Comparison of ENCODE assay signal across 16 mouse cellular contexts in the genomic region with DNA sequence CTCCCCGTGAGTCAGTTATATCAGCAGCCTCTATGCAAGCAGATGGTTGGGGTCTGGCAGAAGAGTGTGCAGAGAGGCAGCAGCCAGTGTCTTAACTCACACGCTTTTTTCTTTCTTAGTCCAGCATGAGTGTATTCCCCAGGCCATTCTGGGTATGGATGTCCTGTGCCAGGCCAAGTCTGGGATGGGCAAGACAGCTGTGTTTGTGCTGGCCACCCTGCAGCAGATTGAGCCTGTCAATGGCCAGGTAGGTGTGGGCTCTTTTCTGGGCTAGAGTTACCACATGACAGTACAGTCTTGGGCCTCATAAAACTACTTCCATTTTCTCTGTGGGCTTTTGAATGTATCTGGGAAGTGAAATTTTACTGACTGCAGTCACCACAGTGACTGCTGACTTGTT.
"Had no signal": no experiment of that assay in that cellular context is flagged by ENCODE, and none has a peak within 500 bp of the region (broad histone marks: within the 10 kb centered on the region; RNA-seq: fewer than 3 reads in every experiment).

No protein-coding gene starts in this region.

- H3K4me3 ChIP-seq: liver, embryonic 12.5 days; lung, embryonic 15.5 days; midbrain, embryonic 10.5 days; midbrain, embryonic 12.5 days; neural tube, embryonic 12.5 days; stomach, embryonic 15.5 days had no signal

- H3K27me3 ChIP-seq: liver, embryonic 12.5 days; lung, embryonic 15.5 days; midbrain, embryonic 12.5 days; neural tube, embryonic 12.5 days; stomach, embryonic 15.5 days had no signal

- H3K27ac ChIP-seq: liver, embryonic 12.5 days; liver, embryonic 14.5 days; lung, embryonic 15.5 days; midbrain, embryonic 10.5 days; midbrain, embryonic 12.5 days; neural tube, embryonic 12.5 days; stomach, embryonic 15.5 days; stomach, postnatal 0 days had no signal

- DNase-seq: lung, adult 18-20 months; lung, postnatal 10 days; lung, postnatal 4 days; midbrain, embryonic 14.5 days; right cerebral cortex, postnatal 14 days; thymus, postnatal 25 days; thymus, postnatal 4 days had no signal

- H3K4me2 ChIP-seq: liver, embryonic 12.5 days; lung, embryonic 15.5 days; midbrain, embryonic 12.5 days; neural tube, embryonic 12.5 days; stomach, embryonic 15.5 days had no signal

- H3K9me3 ChIP-seq: liver, embryonic 12.5 days; lung, embryonic 15.5 days; midbrain, embryonic 10.5 days; midbrain, embryonic 12.5 days; neural tube, embryonic 12.5 days; stomach, embryonic 15.5 days had no signal

- ATAC-seq: liver, embryonic 12.5 days; midbrain, embryonic 16.5 days had no signal

- H3K9ac ChIP-seq: liver, embryonic 12.5 days; liver, embryonic 14.5 days; lung, embryonic 15.5 days; midbrain, embryonic 12.5 days; neural tube, embryonic 12.5 days; stomach, embryonic 15.5 days had no signal
